Mouse (Mus musculus): ENCODE measurements around the gene Dnajc21.
"Not testable (repeated sequence)": the region's sequence is repeated elsewhere in the genome, so short reads cannot be mapped to it uniquely, and the experiment has no call there.

DNA sequence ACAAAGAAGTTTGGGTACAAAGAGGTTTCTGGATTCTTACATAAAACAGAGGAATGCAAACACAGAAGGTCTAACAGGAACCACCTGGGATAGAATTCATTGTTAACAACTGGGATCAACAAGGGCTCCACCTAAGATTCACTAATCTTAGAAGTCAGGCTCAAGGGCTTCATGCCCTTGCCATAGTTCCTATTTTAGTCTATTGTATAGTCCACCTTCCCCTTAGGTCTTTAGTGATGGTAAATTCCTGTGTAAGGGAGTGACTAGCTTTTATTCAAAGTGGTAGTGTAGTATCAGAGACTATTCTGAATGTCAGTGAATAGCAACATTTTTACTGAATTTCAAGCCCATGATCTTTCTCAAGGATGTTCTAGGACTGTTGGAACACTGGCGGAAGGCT lies 26.4 kb upstream of the Dnajc21 start:
- not testable (repeated sequence) for TF ChIP-seq CTCF (IDR thresholded peaks at IDR 0.05; ENCODE audit: low read depth, low read length); EP300 (IDR thresholded peaks at IDR 0.05; ENCODE audit: insufficient read depth, low read depth, low read length); POLR2A (IDR thresholded peaks at IDR 0.05; ENCODE audit: insufficient read depth, low read length)

All from ES-Bruce4 (cell line).